Mouse (Mus musculus): ENCODE measurements at regions not wholly inside any gene's neighbourhood (a gene's known extent, or its start where the extent isn't known, plus 50 kb on each side); places are given as distances from the start of the nearest gene placed in this dataset.

GRCm38 (mm10) chr14:105630867-105631680, 265.5 kb downstream of the Spry2 start:
- no peak for DNase-seq (ENCODE audit: low spot score)

DNA sequence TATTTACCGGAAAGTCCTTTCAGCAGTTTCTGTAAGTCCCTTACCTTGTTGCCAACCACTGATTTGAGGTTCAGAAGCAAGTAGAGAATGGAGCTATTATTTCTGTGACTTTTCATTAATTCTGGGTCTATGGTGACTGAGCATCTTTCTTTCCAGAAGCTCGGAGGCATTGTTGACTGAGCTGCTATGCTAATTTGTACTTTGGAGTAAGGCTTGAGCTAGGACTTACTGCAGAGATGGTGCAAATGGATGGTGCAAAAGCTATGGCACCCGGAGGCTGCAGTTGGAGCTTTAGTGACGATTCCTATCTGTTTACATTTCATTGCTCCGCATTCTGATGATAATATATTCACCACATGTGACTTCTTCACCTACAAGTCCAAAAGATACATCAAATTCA, 266.2 kb downstream of the Spry2 start:
- DNase-seq (ENCODE audit: low spot score) = no peak

- DNase-seq (ENCODE audit: low spot score) = no peak
Measured at GRCm38 (mm10) chr14:105628673-105629072, 267.9 kb downstream of the Spry2 start.

- no peak for DNase-seq (ENCODE audit: low spot score)
Measured at GRCm38 (mm10) chr14:105624387-105624786, 272.2 kb downstream of the Spry2 start.

DNA sequence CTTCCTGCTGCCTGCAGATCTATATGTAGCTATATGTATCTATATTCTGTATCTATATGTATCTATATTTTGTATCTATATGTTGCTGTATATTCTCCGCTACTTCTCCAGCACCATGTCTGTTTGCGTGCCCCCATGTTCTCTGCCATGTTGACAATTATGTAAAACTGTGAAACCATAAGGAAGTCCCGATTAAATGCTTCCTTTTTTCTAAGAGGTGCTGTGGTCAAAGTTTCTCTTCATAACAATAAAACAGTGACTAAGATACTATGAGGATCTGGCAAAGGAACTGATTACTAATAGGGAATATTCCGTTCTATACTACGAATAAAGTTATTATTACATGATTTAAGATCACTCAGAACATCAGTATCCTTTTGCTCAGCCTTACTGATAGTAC, 274.5 kb downstream of the Spry2 start:
- DNase-seq (ENCODE audit: low spot score) = no peak

DNA sequence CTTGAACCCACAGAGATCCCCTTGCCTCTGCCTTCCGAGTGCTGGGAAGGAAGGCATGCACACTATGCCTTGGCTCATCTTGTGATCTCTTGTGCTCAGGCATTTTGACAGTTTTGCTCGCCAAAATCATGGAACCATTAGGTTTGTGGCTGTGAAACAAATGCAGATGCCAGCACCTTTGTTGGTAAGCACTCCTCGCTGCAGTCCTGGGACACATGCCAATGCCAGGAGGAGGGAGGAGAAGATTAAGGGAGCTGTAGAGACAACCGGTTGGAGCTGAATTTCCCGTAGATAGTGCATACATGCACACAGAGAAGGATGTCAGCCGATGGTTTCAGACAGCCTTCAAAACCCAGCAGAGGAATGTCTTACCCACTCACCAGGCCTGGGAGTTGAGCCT, 275.5 kb downstream of the Spry2 start:
- DNase-seq (ENCODE audit: low spot score) = no peak

GRCm38 (mm10) chr14:105619449-105619848, 277.2 kb downstream of the Spry2 start:
- DNase-seq (ENCODE audit: low spot score) = no peak

GRCm38 (mm10) chr14:105615766-105616165, 280.9 kb downstream of the Spry2 start:
- no peak for DNase-seq (ENCODE audit: low spot score)

DNA sequence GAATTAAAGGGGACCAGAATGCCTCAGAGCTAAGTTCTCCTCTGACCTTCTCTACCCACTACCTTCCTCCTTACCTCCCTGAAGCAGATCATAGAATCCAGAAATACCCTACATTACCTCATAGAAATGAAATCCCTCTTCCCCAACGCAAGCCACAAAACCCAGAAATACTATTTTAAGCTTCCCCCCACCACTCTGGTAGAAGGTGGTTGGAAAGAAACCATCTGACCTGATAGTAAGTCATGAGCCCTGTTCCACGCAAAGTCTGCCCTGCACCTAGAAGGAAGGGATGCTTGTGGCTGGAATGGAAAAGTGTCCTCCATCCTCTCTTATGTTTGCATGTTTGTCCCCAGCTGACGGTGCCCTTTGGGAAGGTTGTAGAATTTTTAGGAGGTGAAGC, 283.8 kb downstream of the Spry2 start:
- DNase-seq (ENCODE audit: low spot score) = no peak

GRCm38 (mm10) chr14:105608804-105609203, 287.8 kb downstream of the Spry2 start:
- DNase-seq (ENCODE audit: low spot score) = no peak

GRCm38 (mm10) chr14:105606551-105606950, 290.1 kb downstream of the Spry2 start:
- no peak for DNase-seq (ENCODE audit: low spot score)

GRCm38 (mm10) chr14:105604451-105604850, 292.2 kb downstream of the Spry2 start:
- no peak for DNase-seq (ENCODE audit: low spot score)

GRCm38 (mm10) chr14:105603047-105603461, 293.6 kb downstream of the Spry2 start:
- DNase-seq (ENCODE audit: low spot score) = no peak

DNA sequence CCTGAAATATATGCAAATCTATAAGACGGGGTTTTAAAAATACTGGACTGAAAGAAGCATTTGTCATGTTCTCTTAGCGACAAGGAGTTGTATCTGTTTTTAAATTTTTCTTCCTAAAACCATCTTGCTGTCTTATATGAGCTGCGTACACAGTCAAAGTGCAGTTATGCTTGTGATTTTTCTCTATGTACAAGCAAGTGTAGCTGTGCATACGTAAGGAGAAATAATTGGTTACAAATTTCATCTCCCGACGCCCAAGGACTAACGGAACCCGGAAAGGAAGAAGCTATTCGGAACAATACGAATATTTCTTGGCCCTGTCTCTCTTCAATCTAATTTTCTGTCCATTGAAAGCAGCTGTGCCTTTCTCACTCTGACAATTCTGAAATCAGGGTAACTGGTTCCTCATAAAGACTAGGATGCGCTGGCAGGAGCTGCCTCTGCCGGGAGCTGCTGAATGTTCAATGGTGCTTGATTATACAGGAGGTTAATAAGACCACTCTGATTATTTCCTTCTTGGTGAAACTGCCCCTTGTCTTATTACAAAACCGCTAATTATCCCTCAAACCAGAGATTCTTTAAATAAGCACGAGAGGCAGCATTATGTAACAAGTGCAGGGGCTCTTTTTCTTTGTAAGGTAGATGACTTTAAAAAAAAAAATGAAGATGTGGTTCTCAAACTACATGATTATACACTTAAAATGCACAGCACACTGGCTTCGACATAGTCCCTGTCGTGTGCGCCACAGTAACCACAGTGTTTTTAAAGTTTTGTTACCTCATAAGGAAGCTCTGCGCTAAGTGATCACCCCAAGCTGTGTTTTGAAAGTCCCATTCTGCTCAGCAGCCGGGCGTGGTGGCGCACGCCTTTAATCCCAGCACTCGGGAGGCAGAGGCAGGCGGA, 296.8 kb downstream of the Spry2 start:
- DNase-seq (ENCODE audit: low spot score) = no peak

- no peak for DNase-seq (ENCODE audit: low spot score)
Measured at GRCm38 (mm10) chr14:105589751-105590150, 306.9 kb downstream of the Spry2 start.

- DNase-seq (ENCODE audit: low spot score) = no peak
Measured at GRCm38 (mm10) chr14:105589261-105589660, 307.4 kb downstream of the Spry2 start.

GRCm38 (mm10) chr14:105588391-105589163, 308.0 kb downstream of the Spry2 start:
- DNase-seq (ENCODE audit: low spot score) = no peak

DNA sequence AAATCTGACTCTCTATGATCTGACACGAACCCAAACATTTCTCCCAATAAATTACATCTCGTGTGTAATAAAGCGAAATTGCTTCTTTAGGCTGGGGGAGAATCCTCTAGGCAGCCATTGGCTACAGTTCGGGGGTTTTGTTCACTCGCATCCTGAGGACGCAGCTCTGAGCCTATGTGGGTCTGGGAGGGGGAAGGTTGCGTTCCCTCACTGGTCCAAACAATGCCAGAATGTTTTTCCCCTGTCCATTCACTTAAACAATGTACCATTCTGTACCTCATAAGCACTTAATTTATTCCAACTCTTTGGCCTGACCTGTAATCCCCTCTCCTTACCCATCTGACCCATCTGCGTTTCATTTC, 308.6 kb downstream of the Spry2 start:
- no peak for DNase-seq (ENCODE audit: low spot score)

DNA sequence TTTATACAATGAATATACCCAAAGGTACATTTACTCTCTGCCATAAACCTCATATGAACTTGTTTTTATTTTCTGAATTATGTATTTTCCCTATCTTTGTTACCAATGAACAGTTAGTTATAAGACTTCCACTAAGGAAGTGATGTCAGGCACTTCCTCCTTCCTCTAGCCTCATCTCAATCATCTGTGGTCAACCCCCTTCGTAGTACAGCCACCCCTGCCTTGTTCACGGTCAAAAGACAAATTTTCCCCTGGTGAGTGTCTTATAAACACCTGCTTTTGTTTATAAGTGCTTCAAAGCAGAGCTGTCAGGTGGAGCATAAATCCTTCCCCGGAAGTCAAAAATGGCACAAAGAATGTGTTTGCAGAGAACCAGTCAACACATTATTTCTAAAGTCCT, 312.0 kb downstream of the Spry2 start:
- no peak for DNase-seq (ENCODE audit: low spot score)

GRCm38 (mm10) chr14:105583497-105583896, 313.1 kb downstream of the Spry2 start:
- DNase-seq (ENCODE audit: low spot score) = no peak

GRCm38 (mm10) chr14:105576266-105576665, 317.9 kb downstream of the Ndfip2 start:
- no peak for DNase-seq (ENCODE audit: low spot score)

Data from retina, embryonic 14.5 days (tissue).